Mouse (Mus musculus): ENCODE results near the gene Mipep. TPM values are rescaled to one million over a fixed set of nuclear protein-coding genes. Genes with fewer than 3 reads are reported as not detected.

The Mipep gene
- polyA plus RNA-seq, 1 experiment from 2014 or later, result 7.7 TPM

DNA sequence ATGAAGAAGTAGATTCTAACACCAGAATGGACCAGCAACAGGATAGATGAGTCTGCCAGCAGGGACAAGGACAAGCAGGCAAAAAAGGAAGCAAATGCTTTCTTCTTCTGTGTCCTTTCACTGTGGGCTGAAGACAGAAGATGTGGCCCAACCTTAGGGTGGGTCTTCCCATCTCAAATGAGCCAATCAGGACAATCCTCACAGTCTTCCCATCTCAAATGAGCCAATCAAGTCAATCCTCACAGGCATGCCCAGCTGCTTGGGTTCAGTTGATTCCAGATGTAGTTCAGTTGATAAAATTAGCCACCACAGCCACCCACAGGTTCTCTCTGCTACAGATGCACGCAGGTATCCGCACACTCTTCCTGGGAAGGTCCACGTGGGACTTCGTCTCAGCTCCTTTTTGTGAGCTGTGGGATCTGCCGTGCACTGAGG is 6.9 kb upstream of the Mipep start:
- H3K27me3 ChIP-seq (replicated peaks; ENCODE audit: insufficient read depth, low read length), result no peaks in the 10 kb centered on the region
- no peak overlapping the region for H3K9ac ChIP-seq (replicated peaks; ENCODE audit: low read depth)
- WGBS, result 85% methylated on average over 5 of the region's 5 CpGs
- no peaks in the 10 kb centered on the region for H3K36me3 ChIP-seq (ENCODE audit: insufficient read depth, low read length)
- DNase-seq (ENCODE audit: low spot score), result no peak
- H3K27ac ChIP-seq (ENCODE audit: low read length), result no peak overlapping the region
- TF ChIP-seq EP300 (IDR thresholded peaks at IDR 0.05) (no peak), CTCF (IDR thresholded peaks at IDR 0.05) (no peak)
- H3K4me2 ChIP-seq (replicated peaks; ENCODE audit: low read depth, low read length), result no peak overlapping the region
- no peak overlapping the region for H3K4me3 ChIP-seq (ENCODE audit: low read depth, low read length)
- H3K4me1 ChIP-seq (ENCODE audit: insufficient read depth, low read depth, low read length), result no peaks in the 10 kb centered on the region
- H3K9me3 ChIP-seq (ENCODE audit: low read length), result no peaks in the 10 kb centered on the region
- ATAC-seq, result no peak

DNA sequence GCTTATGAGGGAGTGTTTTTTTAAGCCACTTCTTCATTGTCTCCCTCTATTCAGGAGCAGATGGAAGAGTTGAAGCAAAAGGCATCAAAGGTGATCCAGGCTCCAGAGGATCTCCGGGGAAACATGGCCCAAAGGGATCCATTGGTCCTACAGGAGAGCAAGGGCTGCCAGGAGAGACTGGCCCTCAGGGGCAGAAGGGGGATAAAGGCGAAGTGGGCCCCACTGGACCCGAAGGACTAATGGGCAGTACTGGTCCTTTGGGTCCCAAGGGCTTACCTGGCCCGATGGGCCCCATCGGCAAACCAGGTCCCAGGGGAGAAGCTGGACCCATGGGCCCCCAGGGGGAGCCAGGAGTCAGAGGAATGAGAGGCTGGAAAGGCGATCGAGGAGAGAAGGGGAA is 5.2 kb upstream of the Mipep start:
- Histone ChIP-seq H3K9me3 (ENCODE audit: low read length) (no peaks in the 10 kb centered on the region), H3K9ac (replicated peaks; ENCODE audit: low read depth) (no peak overlapping the region), H3K27ac (ENCODE audit: low read length) (no peak overlapping the region), H3K27me3 (replicated peaks; ENCODE audit: insufficient read depth, low read length) (no peaks in the 10 kb centered on the region), H3K4me1 (ENCODE audit: insufficient read depth, low read depth, low read length) (no peaks in the 10 kb centered on the region), H3K4me2 (replicated peaks; ENCODE audit: low read depth, low read length) (no peak overlapping the region), H3K36me3 (ENCODE audit: insufficient read depth, low read length) (no peaks in the 10 kb centered on the region), H3K4me3 (ENCODE audit: low read depth, low read length) (no peak overlapping the region)
- WGBS, result 85% methylated on average over 7 of the region's 7 CpGs
- TF ChIP-seq CTCF (IDR thresholded peaks at IDR 0.05), result no peak
- no peak for TF ChIP-seq EP300 (IDR thresholded peaks at IDR 0.05)
- ATAC-seq, result no peak
- no peak for DNase-seq (ENCODE audit: low spot score)

DNA sequence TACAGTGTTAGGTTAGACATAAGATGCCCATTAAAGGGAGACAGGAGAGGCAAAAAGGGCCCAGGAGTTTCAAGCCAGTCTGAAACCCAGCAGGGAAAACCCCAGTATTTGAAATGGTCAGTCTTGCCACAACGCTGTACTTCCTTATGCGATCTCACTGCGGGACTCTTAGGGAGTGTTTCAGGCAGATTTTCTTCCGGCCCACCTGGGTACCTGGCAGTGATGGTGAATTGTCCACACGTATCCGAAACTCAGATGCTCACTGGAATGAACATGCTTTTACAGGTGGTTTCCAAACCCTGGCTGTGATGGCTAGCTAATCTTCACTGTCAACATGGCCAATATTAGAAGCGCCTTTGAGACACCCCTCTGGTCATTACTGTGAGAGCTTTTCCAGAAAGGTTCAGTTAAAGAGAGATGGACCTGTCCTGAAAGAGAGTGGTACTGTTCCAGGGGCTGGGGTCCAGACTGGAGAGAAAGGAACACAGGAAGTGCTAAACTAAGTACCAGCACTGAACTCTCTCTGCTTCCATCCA is 2.2 kb upstream of the Mipep start:
- Histone ChIP-seq H3K27ac (ENCODE audit: low read length) (no peak overlapping the region), H3K36me3 (ENCODE audit: insufficient read depth, low read length) (no peaks in the 10 kb centered on the region), H3K4me1 (ENCODE audit: insufficient read depth, low read depth, low read length) (peaks cover 3% of the 10 kb centered on the region; the same call in 1 of the 2 replicates), H3K9ac (replicated peaks; ENCODE audit: low read depth) (no peak overlapping the region), H3K27me3 (replicated peaks; ENCODE audit: insufficient read depth, low read length) (no peaks in the 10 kb centered on the region), H3K4me3 (ENCODE audit: low read depth, low read length) (no peak overlapping the region), H3K9me3 (ENCODE audit: low read length) (no peaks in the 10 kb centered on the region), H3K4me2 (replicated peaks; ENCODE audit: low read depth, low read length) (no peak overlapping the region)
- DNase-seq (ENCODE audit: low spot score) (no peak), ATAC-seq (no peak)
- 40% methylated on average over 7 of the region's 7 CpGs for WGBS
- TF ChIP-seq CTCF (IDR thresholded peaks at IDR 0.05) (no peak), EP300 (IDR thresholded peaks at IDR 0.05) (no peak)

DNA sequence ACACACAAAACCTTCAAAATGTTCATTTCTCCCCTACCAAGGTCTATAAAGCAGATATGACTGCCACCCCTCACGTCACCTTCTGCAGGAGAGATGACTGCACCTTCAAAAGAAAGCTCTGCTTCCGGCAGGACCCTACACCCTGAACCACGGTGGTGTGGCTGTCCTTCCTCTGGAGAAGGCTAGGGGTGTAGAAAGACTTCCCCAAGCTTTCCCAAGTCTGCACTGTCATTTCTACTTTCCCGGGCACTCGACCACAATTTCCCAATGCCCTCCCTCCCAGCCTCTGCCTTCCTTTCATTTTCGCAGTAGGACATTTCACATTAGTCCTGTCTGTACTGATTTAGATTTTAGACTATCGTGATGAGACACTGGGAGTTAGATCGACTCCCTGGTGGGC is 1.2 kb upstream of the Mipep start:
- ATAC-seq (no peak), DNase-seq (ENCODE audit: low spot score) (peak; percentile 63)
- WGBS, result 47% methylated on average over 8 of the region's 8 CpGs
- Histone ChIP-seq H3K27me3 (replicated peaks; ENCODE audit: insufficient read depth, low read length) (no peaks in the 10 kb centered on the region), H3K4me1 (ENCODE audit: insufficient read depth, low read depth, low read length) (peaks cover 3% of the 10 kb centered on the region; the same call in 1 of the 2 replicates), H3K4me2 (replicated peaks; ENCODE audit: low read depth, low read length) (no peak overlapping the region), H3K9ac (replicated peaks; ENCODE audit: low read depth) (no peak overlapping the region), H3K9me3 (ENCODE audit: low read length) (no peaks in the 10 kb centered on the region), H3K4me3 (ENCODE audit: low read depth, low read length) (no peak overlapping the region), H3K27ac (ENCODE audit: low read length) (no peak overlapping the region), H3K36me3 (ENCODE audit: insufficient read depth, low read length) (no peaks in the 10 kb centered on the region)
- no peak for TF ChIP-seq CTCF (IDR thresholded peaks at IDR 0.05)

DNA sequence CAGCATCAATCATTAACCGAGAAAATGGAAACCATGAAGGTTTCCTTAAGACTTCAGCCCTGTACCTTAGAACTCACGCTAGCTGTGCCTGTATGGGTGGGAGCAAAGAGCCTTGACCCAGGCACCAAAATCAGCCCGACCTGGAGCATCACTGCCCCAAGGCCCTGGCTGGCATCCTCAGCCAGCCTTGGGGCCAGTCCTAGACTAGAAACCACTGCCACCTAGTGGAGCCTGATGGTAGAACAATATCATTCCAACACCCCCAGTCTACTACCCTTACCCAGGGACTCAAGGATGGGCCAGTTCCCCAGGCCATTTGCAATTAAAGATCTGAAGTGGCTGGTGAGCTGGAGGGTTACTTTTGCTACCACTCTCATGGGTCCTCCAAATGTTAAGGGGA is 5.7 kb downstream of the Mipep start:
- peaks cover 2% of the 10 kb centered on the region; the same call in 1 of the 2 replicates for H3K4me1 ChIP-seq (ENCODE audit: insufficient read depth, low read depth, low read length)
- no peaks in the 10 kb centered on the region for H3K9me3 ChIP-seq (ENCODE audit: low read length)
- ATAC-seq (peak; percentile 56; the same call in 1 of the 2 replicates), DNase-seq (ENCODE audit: low spot score) (peak; percentile 62)
- no peaks in the 10 kb centered on the region for H3K36me3 ChIP-seq (ENCODE audit: insufficient read depth, low read length)
- no peak overlapping the region for H3K4me3 ChIP-seq (ENCODE audit: low read depth, low read length)
- no peak overlapping the region for H3K27ac ChIP-seq (ENCODE audit: low read length)
- H3K4me2 ChIP-seq (replicated peaks; ENCODE audit: low read depth, low read length), result no peak overlapping the region
- WGBS, result 29% methylated on average over 3 of the region's 3 CpGs
- no peak for TF ChIP-seq EP300 (IDR thresholded peaks at IDR 0.05)
- TF ChIP-seq CTCF (IDR thresholded peaks at IDR 0.05), result peak; percentile 76
- no peak overlapping the region for H3K9ac ChIP-seq (replicated peaks; ENCODE audit: low read depth)
- no peaks in the 10 kb centered on the region for H3K27me3 ChIP-seq (replicated peaks; ENCODE audit: insufficient read depth, low read length)

DNA sequence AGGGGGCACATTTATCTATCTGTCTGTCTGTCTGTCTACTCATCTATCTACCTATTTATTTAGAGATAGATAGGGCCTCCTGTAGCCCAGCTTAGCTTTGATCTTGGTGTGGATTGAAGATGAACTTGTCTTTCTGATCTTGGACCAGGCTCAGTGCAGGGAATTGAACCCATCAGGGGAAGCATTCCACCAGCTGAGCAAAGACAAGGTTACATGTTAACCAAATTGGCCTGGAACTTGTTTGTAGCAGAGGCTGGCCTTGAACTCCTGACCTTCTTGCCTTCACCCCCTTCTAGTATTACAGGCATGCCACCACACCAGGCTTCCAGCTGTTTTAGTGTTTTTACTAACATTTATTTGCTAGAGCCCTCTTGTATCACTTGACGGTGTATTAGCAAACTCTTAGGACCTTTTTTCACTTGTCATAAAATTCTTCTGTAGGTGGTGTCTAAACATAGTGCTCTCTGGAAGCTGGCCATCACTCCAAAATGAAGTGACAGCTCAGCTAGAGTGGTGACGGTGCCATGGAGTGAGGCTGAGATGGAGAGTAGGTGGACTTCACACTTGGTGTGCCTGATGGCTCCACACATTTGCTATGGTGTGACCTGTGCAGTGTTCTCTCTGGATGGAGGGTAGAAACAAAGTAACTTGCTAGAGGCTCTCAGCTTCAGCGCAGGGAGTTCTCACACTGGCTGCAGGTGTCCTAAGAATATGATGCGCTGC is 12.4 kb downstream of the Mipep start:
- Histone ChIP-seq H3K27me3 (replicated peaks; ENCODE audit: insufficient read depth, low read length) (no peaks in the 10 kb centered on the region), H3K9ac (replicated peaks; ENCODE audit: low read depth) (no peak overlapping the region), H3K9me3 (ENCODE audit: low read length) (no peaks in the 10 kb centered on the region), H3K27ac (ENCODE audit: low read length) (no peak overlapping the region), H3K4me1 (ENCODE audit: insufficient read depth, low read depth, low read length) (no peaks in the 10 kb centered on the region), H3K4me2 (replicated peaks; ENCODE audit: low read depth, low read length) (no peak overlapping the region), H3K4me3 (ENCODE audit: low read depth, low read length) (no peak overlapping the region), H3K36me3 (ENCODE audit: insufficient read depth, low read length) (no peaks in the 10 kb centered on the region)
- ATAC-seq (no peak), DNase-seq (ENCODE audit: low spot score) (no peak)
- WGBS, result 80% methylated on average over 4 of the region's 4 CpGs
- no peak for TF ChIP-seq EP300 (IDR thresholded peaks at IDR 0.05)
- no peak for TF ChIP-seq CTCF (IDR thresholded peaks at IDR 0.05)
